Mouse (Mus musculus): ENCODE data around the gene Prnp.

The Prnp gene

GRCm38 (mm10) chr2:131906846-131907245 lies 2.9 kb upstream of the Prnp start:
- DNase-seq (ENCODE audit: low read depth, low spot score) = no peak

- no peak for DNase-seq (ENCODE audit: low read depth, low spot score)
Measured at GRCm38 (mm10) chr2:131907311-131907710, 2.4 kb upstream of the Prnp start.

DNA sequence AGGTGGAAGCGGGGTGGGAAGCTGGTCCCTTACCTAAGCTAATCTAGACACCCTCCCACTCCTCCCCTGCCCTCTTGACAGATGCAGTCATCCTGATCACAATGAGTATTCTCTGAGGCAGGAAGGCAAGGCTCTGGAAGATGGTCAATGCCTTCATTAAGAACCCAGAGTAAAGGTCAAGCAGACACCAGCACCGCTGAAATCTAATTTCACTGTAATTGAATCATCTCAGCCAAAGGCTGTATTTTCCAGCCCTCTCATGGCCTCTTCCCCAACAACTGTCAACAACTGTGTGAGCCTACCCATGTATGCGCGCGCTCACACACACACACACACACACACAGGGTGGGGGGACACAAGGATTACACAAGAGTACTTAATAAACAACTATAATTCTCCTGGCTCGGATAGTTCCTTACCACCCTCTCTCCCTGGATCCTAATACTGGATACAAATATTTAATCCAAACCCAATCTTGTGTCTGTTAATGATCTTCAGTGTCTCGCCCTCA lies 1.3 kb upstream of the Prnp start:
- DNase-seq (ENCODE audit: low read depth, low spot score) = no peak

DNA sequence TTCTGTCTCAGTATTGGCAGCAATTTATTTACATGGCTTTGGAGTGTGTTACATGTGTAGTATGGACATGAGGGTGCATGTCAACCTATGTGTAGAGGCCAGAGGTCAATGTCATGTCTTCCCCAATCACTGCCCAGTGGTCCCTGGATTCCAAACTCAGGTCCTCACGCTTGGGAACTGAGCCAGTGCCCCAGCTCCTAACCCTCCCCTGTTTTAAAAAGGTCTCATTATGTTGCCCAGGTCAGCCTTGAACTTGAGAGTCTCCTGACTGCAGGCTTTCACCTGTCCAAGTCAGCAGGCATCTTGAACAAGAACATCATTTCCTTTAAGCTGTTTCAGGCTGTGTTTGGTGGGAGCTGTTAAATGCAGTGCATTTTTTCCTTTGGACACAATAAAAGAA lies 822 bp upstream of the Prnp start:
- no peak for DNase-seq (ENCODE audit: low read depth, low spot score)

GRCm38 (mm10) chr2:131910847-131911246 lies 1.1 kb downstream of the Prnp start:
- DNase-seq (ENCODE audit: low read depth, low spot score) = no peak

GRCm38 (mm10) chr2:131911341-131911740 lies 1.6 kb downstream of the Prnp start:
- DNase-seq (ENCODE audit: low read depth, low spot score) = no peak

DNA sequence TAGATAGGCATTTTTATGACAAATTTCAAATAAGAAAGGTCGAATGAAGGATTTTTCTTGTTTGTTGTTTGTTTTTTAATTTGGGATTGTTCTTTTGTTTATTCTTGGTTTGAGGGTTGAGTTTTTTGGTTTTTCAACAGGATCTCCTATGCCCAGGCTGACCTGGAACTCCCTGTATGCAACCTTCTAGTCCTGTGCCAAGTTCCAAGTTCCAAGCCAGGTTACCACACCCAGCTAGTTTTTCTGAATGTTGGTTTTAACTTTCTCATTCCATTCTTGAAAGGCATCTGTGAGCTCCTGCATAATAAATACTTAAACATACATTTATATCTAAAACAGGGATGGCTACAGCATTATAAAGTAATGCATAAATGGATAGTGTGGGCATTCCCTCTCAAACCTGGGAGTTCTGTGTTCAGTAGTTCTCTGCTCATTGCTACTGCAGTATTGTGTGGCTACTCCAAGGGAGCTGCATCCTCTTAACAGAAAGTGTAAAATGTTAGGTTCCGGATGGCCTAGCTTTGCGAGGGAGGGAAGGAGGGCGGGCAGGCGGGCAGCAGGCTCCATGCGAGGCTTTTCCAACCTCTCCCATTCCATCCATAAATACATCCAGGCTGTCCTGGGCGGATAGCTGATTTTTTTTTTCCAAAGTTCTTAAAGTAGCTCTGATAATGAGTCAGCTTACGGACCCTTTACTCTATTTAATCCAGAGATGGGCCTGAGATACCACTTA lies 3.0 kb downstream of the Prnp start:
- no peak for DNase-seq (ENCODE audit: low read depth, low spot score)

GRCm38 (mm10) chr2:131932275-131932902 lies 22.7 kb downstream of the Prnp start:
- DNase-seq (ENCODE audit: low read depth, low spot score) = no peak

- DNase-seq (ENCODE audit: low read depth, low spot score) = no peak
Measured at GRCm38 (mm10) chr2:131933013-131933412, 23.3 kb downstream of the Prnp start.

DNA sequence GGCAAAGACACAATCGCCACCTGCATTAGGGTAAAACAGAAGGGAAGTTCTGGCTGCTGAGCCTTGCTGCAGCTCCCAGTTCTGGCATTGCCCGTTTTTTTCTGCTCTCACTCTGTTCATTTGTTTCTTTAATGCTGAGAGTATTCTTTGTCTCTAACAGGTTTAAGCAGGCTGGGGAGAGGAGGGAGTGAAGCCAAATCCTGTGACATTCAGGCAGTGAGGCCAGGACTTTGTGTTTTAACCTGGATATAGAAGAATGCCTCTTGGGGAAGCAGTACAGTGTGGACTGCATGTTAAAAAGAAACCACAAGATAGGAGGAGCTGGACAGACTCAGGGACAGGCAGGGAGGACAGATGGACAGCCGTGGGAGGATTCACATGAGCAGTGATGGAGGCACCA lies 23.9 kb downstream of the Prnp start:
- DNase-seq (ENCODE audit: low read depth, low spot score) = no peak

- DNase-seq (ENCODE audit: low read depth, low spot score) = no peak
Measured at GRCm38 (mm10) chr2:131934243-131934642, 24.5 kb downstream of the Prnp start.

DNA sequence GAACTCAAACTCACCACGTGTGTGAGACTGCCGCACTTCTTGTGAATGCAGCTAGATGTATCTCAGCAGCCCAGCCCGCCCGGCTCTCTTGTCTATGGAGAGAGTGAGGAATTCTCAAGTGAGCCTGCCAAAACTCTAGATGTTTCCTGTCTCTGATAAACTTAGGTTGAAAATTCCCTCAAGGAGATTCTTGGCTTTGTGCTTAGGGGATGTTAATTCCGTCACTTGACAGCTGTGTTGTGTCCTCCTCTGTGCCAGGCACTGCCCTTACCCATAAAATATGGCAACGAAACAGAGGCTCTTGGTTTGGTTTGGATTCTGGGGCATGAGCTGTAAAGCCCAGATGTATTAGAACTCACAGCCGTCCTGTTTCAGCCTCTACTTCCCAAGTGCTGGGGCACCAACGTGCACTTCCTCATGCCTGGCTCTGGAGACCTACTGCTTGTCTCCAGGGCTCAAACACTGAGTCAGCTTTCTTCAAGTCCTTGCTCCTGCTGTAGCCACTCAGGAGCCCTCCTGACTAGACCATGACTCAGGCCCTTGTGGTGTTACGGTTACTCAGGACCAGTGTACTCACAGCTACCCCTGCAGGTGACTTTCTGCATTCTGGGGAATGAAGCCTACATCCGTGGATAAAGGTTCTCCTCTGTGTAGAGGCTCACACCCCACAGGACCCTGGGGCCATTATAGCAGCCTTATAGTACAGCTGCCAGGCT lies 25.8 kb downstream of the Prnp start:
- no peak for DNase-seq (ENCODE audit: low read depth, low spot score)

DNA sequence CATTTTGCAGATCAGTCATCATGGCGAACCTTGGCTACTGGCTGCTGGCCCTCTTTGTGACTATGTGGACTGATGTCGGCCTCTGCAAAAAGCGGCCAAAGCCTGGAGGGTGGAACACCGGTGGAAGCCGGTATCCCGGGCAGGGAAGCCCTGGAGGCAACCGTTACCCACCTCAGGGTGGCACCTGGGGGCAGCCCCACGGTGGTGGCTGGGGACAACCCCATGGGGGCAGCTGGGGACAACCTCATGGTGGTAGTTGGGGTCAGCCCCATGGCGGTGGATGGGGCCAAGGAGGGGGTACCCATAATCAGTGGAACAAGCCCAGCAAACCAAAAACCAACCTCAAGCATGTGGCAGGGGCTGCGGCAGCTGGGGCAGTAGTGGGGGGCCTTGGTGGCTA lies 26.7 kb downstream of the Prnp start:
- DNase-seq (ENCODE audit: low read depth, low spot score) = no peak

- no peak for DNase-seq (ENCODE audit: low read depth, low spot score)
Measured at GRCm38 (mm10) chr2:131939404-131940111, 29.8 kb downstream of the Prnp start.

GRCm38 (mm10) chr2:131940506-131940905 lies 30.8 kb downstream of the Prnp start:
- no peak for DNase-seq (ENCODE audit: low read depth, low spot score)

- DNase-seq (ENCODE audit: low read depth, low spot score) = no peak
Measured at GRCm38 (mm10) chr2:131941501-131941900, 31.8 kb downstream of the Prnp start.

DNA sequence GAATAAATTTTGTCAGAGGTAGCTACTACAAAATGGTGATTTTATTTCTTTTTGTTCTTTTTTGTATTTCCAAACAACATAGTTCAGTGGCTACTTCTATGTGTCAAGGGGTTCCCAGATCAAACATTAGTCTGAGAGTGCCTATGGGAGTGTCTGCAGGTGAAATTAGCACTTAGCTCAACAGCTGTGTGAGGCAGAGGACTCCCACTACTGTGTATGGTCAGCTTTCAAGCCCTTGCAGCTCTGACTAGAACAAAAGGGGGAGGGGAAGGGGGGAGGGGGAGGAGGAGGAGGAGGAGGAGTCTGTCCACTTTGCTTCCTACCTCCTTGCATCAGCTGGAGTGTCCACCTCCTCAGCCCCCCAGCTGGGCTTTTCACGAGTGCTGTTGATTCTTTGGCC lies 34.6 kb downstream of the Prnp start:
- DNase-seq (ENCODE audit: low read depth, low spot score) = no peak

DNA sequence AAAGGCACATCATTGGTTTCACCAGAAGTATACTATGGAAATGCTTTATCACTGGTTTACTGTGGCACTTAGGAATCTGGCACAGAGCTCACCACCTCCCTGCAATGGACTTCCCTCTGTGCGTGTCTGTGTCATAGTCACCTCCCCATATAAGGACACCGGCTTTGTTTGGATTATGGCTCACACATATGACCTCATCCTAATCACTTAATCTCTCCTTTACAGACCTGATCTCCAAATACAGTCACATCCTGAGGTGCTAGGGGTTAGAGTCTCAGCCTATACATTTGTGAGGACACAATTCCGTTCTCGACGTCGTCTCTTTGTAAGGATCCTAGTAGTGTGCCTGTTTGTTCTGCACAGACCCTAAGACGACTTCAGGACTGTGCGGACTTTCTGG lies 35.5 kb downstream of the Prnp start:
- no peak for DNase-seq (ENCODE audit: low read depth, low spot score)

GRCm38 (mm10) chr2:131945765-131946164 lies 36.0 kb downstream of the Prnp start:
- no peak for DNase-seq (ENCODE audit: low read depth, low spot score)

- DNase-seq (ENCODE audit: low read depth, low spot score) = no peak
Measured at GRCm38 (mm10) chr2:131946351-131946750, 36.6 kb downstream of the Prnp start.

- no peak for DNase-seq (ENCODE audit: low read depth, low spot score)
Measured at GRCm38 (mm10) chr2:131948156-131948555, 38.4 kb downstream of the Prnp start.
